Mouse (Mus musculus): Measurements from ENCODE around the gene Gm5447.

The Gm5447 gene

GRCm38 (mm10) chr13:30973501-30974246, at the start of gene Gm5447, which contains the start of gene Exoc2:
Gene Gm5447 (plus strand): TSS chr13:30974204.
Gene Exoc2 (minus strand): TSS chr13:30974093.
- peak; percentile 91 for DNase-seq (ENCODE audit: low read depth)

GRCm38 (mm10) chr13:30924269-30924668, 49.7 kb upstream of the Gm5447 start:
- no peak for DNase-seq (ENCODE audit: low read depth)

GRCm38 (mm10) chr13:30929119-30929518, 44.9 kb upstream of the Gm5447 start:
- no peak for DNase-seq (ENCODE audit: low read depth)

GRCm38 (mm10) chr13:30931613-30932012, 42.4 kb upstream of the Gm5447 start:
- peak; percentile 3 for DNase-seq (ENCODE audit: low read depth)

- peak; percentile 5 for DNase-seq (ENCODE audit: low read depth)
These were observed 41.0 kb upstream of the Gm5447 start for GRCm38 (mm10) chr13:30932972-30933371.

GRCm38 (mm10) chr13:30945788-30946187, 28.2 kb upstream of the Gm5447 start:
- no peak for DNase-seq (ENCODE audit: low read depth)

- no peak for DNase-seq (ENCODE audit: low read depth)
These were observed 26.9 kb upstream of the Gm5447 start for GRCm38 (mm10) chr13:30947129-30947528.

GRCm38 (mm10) chr13:30947540-30947939, 26.5 kb upstream of the Gm5447 start, which contains the start of gene Hus1b:
Gene Hus1b (minus strand): TSS chr13:30947759.
- no peak for DNase-seq (ENCODE audit: low read depth)

GRCm38 (mm10) chr13:30949181-30949580, 24.8 kb upstream of the Gm5447 start:
- no peak for DNase-seq (ENCODE audit: low read depth)

GRCm38 (mm10) chr13:30952044-30952443, 22.0 kb upstream of the Gm5447 start:
- DNase-seq (ENCODE audit: low read depth): no peak

- DNase-seq (ENCODE audit: low read depth): no peak
These were observed 20.4 kb upstream of the Gm5447 start for GRCm38 (mm10) chr13:30953580-30953979.

- no peak for DNase-seq (ENCODE audit: low read depth)
These were observed 13.3 kb upstream of the Gm5447 start for GRCm38 (mm10) chr13:30960714-30961113.

- DNase-seq (ENCODE audit: low read depth): no peak
These were observed 12.1 kb upstream of the Gm5447 start for GRCm38 (mm10) chr13:30961932-30962331.

- no peak for DNase-seq (ENCODE audit: low read depth)
These were observed 7.5 kb upstream of the Gm5447 start for GRCm38 (mm10) chr13:30966507-30966911.

GRCm38 (mm10) chr13:30968311-30968710, 5.7 kb upstream of the Gm5447 start:
- DNase-seq (ENCODE audit: low read depth): peak; percentile 11

GRCm38 (mm10) chr13:30971047-30971446, 3.0 kb upstream of the Gm5447 start:
- no peak for DNase-seq (ENCODE audit: low read depth)

- DNase-seq (ENCODE audit: low read depth): peak; percentile 68
These were observed 1.9 kb upstream of the Gm5447 start for GRCm38 (mm10) chr13:30972102-30972501.

GRCm38 (mm10) chr13:30974247-30974630, 235 bp downstream of the Gm5447 start:
- DNase-seq (ENCODE audit: low read depth): no peak

GRCm38 (mm10) chr13:30976536-30977084, 2.6 kb downstream of the Gm5447 start:
- DNase-seq (ENCODE audit: low read depth): no peak

- DNase-seq (ENCODE audit: low read depth): no peak
These were observed 4.2 kb downstream of the Gm5447 start for GRCm38 (mm10) chr13:30978224-30978623.

GRCm38 (mm10) chr13:30981666-30982065, 7.7 kb downstream of the Gm5447 start:
- DNase-seq (ENCODE audit: low read depth): peak; percentile 68

GRCm38 (mm10) chr13:30985275-30985597, 11.2 kb downstream of the Gm5447 start:
- DNase-seq (ENCODE audit: low read depth): no peak

- no peak for DNase-seq (ENCODE audit: low read depth)
These were observed 11.8 kb downstream of the Gm5447 start for GRCm38 (mm10) chr13:30985598-30986466.
